Mouse (Mus musculus) spleen, adult 2 months (tissue): Measurements from ENCODE around the gene Gm16253.

Experiments
- CTCF ChIP-seq: fragments of 200-500 bp; IDR thresholded peaks from 2 replicates; pipeline ENCODE4 v1.5.1; 2011; ENCODE audit warnings: mild to moderate bottlenecking, inconsistent platforms; ENCODE audit not compliant: insufficient read depth, insufficient read length, insufficient replicate concordance; ENCODE audit errors: extremely low read depth
- POLR2A ChIP-seq: fragments of 200-500 bp; IDR thresholded peaks from 2 replicates; pipeline ENCODE4 v1.6.1; 2011; ENCODE audit warnings: low read depth, low read length, inconsistent platforms

- no peak for TF ChIP-seq POLR2A
- no peak for TF ChIP-seq CTCF
Measured at GRCm38 (mm10) chr3:96559911-96560850, 16.6 kb upstream of the Gm16253 start.
